Mouse (Mus musculus) megakaryocyte, adult 5-6 weeks (primary cell): ENCODE results near the gene Scgb1c1. TPM values are rescaled to one million over a fixed set of nuclear protein-coding genes. Genes with fewer than 3 reads are reported as not detected.

Experiments used
- ATAC-seq: 2 replicates; pipeline ENCODE4 v1.8.0; 2016; ENCODE audit warnings: mild to moderate bottlenecking, inconsistent platforms; ENCODE audit not compliant: poor library complexity, severe bottlenecking
- total RNA-seq, 2 experiments: library from RNA; stranded (forward) in 1 of 2; stranded (reverse) in 1 of 2; fragments of 153-499, 151-499 nt in 1 of 2; fragments of 221-1000, 200-1000 nt in 1 of 2; gene quantifications; 2 replicates each; pipeline versions ENCODE4 v1.2.3 to v1.2.4; 2015 to 2017

Scgb1c1 gene
- total RNA-seq (2015) (not detected in 2 replicates), total RNA-seq (2017) (not detected in 2 replicates)

GRCm38 (mm10) chr7:140844905-140845665 is at the start of gene Scgb1c1:
Gene Scgb1c1 (plus strand): TSS chr7:140845547.
- ATAC-seq, result peak; percentile 99

DNA sequence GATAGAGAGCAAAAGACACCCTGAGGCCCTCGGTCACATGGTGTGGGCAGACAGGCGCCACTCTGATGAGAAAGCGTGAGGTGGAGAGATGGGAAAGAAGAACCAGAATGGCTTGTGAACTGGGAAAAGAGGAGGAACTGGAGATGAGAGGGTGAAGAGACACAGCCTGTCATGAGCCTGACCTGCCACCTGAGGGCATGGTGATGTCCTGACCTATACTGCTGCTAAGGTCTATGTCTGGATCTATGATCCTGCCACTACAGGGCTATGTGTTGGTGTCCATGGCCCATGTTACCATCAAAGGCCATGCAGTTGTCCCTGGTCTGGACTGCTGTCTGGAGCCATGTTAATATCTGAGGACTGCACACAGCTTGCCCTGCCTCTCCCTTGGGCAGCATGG is 47.7 kb upstream of the Scgb1c1 start:
- no peak for ATAC-seq

- ATAC-seq, result no peak
Measured at GRCm38 (mm10) chr7:140798212-140798611, 47.1 kb upstream of the Scgb1c1 start.

- ATAC-seq, result no peak
Measured at GRCm38 (mm10) chr7:140802629-140803028, 42.7 kb upstream of the Scgb1c1 start.

DNA sequence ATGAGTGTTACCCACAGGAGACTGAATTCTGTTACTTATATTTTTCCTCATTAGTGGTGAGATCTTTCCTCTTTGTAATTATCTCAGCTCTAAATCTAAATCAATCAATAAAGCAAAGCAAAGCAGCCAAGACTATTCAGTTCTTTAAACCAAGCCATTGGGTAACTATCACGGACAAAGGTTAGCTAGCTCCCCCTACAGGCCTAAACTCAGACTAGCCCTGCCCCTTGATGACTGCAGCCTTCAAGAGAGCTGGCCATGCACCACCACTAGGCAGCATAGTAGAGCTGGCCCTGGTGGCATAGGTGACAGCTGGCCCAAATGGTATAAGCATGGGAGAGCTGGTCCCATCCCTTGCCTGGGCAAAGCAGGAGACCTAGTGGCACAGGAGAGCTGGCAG is 39.6 kb upstream of the Scgb1c1 start:
- peak; percentile 85 for ATAC-seq

- no peak for ATAC-seq
Measured at GRCm38 (mm10) chr7:140810496-140810895, 34.9 kb upstream of the Scgb1c1 start.

DNA sequence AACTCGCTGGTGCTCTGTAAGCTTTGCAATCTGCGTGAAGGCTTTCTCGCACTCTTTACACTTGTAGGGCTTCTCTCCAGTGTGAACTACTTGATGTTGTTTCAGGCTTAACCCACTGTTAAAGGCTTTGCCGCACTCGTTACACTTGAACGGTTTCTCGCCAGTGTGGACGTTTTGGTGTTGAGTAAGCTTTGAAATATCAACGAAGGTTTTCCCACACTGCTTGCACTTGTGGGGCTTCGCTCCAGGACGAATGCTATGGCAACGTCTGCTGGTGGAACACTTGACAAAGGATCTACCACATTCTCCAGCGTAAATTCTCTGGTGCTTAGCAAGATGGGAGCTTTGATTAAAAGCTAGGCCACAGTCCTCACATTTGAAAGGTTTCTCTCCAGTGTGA is 33.6 kb upstream of the Scgb1c1 start:
- no peak for ATAC-seq

DNA sequence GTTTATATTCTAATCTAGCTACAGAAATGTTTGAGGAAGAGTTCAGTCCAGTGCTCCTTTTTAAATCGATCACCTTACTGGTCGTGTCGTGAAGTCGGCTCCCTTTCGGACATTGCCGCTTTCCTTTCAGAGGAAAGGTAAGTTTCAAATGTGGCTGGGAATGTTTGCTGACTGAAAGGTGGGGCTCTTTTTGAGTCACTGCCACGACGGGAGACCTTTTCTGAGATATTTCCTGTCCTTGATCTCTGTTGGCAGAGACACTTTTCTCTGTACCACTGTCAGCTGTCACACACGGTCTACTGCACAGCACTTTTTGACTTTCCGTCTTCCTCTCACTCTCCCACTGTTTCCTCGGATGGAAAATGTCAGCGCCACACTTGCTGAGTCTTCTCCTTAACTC is 32.5 kb upstream of the Scgb1c1 start:
- ATAC-seq, result no peak

DNA sequence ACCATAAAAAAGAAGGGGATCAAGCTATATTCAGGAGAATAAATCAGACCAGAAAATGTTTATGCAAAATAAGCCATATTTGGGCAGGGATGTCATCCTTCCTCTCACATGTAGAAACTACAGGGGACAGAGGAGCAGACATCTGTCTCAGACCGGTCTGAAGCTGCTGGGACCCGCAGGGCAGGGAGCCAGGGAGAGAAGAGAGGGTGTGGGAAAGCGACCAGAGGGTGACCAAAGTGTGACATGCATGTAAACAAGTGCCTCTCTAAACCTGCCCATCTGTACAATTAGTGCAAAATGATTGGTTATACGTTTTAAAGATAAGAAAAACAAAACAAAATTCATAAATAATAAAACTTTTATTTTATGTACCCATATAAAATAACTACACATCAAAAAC is 25.2 kb upstream of the Scgb1c1 start:
- ATAC-seq, result no peak

GRCm38 (mm10) chr7:140821305-140821652 is 24.1 kb upstream of the Scgb1c1 start:
- no peak for ATAC-seq

- ATAC-seq, result peak; percentile 43; the same call in 1 of the 2 replicates
Measured at GRCm38 (mm10) chr7:140821653-140822329, 23.6 kb upstream of the Scgb1c1 start, which contains the start of gene Zfp941. Gene Zfp941 (minus strand): TSS chr7:140822178.

GRCm38 (mm10) chr7:140822731-140823130 is 22.6 kb upstream of the Scgb1c1 start:
- no peak for ATAC-seq

DNA sequence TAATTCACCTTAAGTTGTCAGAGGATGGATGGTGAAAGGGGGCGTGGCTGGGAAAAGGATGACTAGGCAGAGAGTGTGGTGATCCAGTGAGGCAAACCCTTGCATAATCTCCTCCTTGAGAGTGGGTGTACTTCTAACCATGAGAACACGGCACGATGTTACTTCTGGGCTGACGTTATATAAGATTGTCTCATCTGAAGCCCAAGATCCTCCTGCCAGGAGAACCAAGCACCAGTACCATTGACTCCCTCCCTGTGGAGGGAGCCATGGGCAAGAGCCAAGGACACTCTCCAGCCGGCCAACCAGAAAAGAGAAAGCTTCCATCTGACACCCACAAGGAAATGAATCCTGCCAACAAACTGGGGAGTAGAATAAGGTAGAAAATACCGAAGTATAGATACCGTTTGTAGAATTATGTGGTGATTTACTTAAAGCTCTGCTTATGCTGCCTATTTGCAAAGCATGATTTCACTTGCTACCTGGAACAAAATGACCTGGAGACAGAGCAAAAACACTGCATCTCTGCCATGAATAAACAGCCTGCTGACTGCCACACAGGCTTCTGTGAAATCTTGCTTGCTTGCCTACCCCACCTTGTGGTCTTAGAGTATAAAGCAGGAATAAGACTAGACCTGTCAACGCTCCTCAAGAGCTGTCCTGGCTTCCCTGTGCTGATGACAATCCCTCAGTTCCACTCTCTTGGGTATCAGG is 17.0 kb upstream of the Scgb1c1 start:
- ATAC-seq, result peak; percentile 56

- no peak for ATAC-seq
Measured at GRCm38 (mm10) chr7:140831447-140831846, 13.9 kb upstream of the Scgb1c1 start.

DNA sequence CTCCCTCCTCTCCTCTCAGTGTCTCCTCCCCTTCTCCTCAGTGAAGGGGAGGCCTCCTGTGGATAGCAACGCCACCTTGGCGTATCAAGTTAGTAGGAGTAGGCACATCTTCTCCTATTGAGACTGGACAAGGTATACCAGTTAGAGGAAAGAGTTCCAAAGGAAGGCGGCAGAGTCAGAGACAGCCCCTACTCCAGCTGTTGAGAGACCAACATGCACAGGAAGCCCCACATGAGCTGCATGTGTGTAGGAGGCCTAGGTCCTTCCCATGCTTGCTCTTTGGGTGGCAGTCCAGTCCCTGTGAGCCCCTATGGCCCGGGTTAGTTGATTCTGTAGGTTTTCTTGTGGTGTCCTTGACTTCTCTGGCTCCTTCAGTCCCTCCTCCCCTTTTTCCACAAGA is 12.0 kb upstream of the Scgb1c1 start:
- no peak for ATAC-seq

- no peak for ATAC-seq
Measured at GRCm38 (mm10) chr7:140834968-140835757, 10.2 kb upstream of the Scgb1c1 start, which contains the start of gene Urah. Gene Urah (plus strand): TSS chr7:140835018.

- ATAC-seq, result no peak
Measured at GRCm38 (mm10) chr7:140835758-140836087, 9.6 kb upstream of the Scgb1c1 start.

- no peak for ATAC-seq
Measured at GRCm38 (mm10) chr7:140836243-140837115, 8.9 kb upstream of the Scgb1c1 start.

DNA sequence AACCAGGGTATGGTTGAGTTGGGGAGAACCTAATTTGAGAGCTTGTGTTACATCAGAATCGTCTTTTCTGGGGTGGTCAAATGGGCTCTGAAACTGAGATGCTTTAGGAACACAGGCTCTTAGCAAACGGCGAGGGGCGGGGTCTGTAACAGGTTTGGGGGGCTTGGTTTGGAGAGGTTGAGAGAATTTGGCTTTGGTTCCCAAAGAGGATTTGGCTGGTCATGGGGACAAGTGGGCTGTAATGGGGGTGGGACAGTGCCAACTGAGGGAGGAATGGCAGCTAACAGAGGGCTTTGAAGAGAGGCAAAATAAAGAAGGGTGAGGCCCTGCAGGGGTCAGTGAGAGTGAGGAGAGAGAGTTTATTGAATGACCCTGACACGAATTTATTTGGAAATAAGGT is 5.8 kb upstream of the Scgb1c1 start:
- no peak for ATAC-seq
